Mouse (Mus musculus) lung, adult 2 months (tissue): Measurements from ENCODE around the gene Dchs2.

ENCODE experiments used
- CTCF ChIP-seq: fragments of 200-500 bp; IDR thresholded peaks from 2 replicates; pipeline ENCODE4 v1.5.1; 2011; ENCODE audit warnings: mild to moderate bottlenecking, low read length, control low read depth; ENCODE audit not compliant: insufficient read depth
- POLR2A ChIP-seq: fragments of 200-500 bp; IDR thresholded peaks from 2 replicates; pipeline ENCODE4 v1.6.1; 2011; ENCODE audit warnings: low read depth, mild to moderate bottlenecking, control low read depth, low read length, borderline replicate concordance; ENCODE audit errors: extremely low read depth

DNA sequence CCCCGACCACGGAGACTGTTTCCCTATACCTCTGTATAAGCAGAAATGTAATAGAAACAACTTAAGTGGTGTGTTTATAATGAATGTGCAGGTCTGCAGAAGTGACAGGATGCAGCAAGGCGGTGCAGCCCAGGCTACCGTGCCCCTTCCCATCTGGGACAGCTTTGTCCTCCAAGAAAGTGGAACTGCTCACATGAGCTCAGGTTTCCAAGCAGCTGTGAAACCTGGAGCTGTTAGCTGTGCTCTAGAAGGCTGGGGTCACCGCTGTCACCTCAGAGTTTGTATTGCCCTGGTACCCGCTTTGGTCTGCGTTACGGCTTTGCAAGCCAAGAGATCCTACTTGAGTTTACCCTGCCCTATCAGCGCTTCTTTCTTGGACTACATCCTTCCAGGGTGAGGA, 100.6 kb downstream of the Dchs2 start:
- TF ChIP-seq CTCF = no peak
- no peak for TF ChIP-seq POLR2A
